Mouse (Mus musculus) limb, embryonic 13.5 days (tissue): ENCODE measurements around the gene Nacc1. TPM values are rescaled to one million over a fixed set of nuclear protein-coding genes. Genes with fewer than 3 reads are reported as not detected.
A peak's percentile ranks its signal among the peaks of the same experiment; 100 is the strongest.

Source experiments
- ATAC-seq: fragments of 200-750 bp; cut with Nextera tagmentation; 2 replicates; pipeline ENCODE4 v1.8.0; 2017; ENCODE audit warnings: low read depth, moderate number of reproducible peaks, moderate TSS enrichment; ENCODE audit not compliant: low FRiP score
- H3K27ac ChIP-seq: fragments of 300-500 bp; sonication (generic); 2 replicates; pipeline ENCODE4 v1.5.1; 2015; ENCODE audit warnings: inconsistent platforms, mild to moderate bottlenecking, moderate library complexity
- H3K27me3 ChIP-seq: fragments of 300-500 bp; sonication (generic); 2 replicates; pipeline ENCODE4 v1.6.1; 2015; ENCODE audit warnings: mild to moderate bottlenecking, inconsistent platforms
- H3K36me3 ChIP-seq: fragments of 300-500 bp; sonication (generic); 2 replicates; pipeline ENCODE4 v1.6.1; 2015; ENCODE audit warnings: inconsistent platforms, mild to moderate bottlenecking, moderate library complexity
- H3K4me1 ChIP-seq: fragments of 300-500 bp; sonication (generic); 2 replicates; pipeline ENCODE4 v1.6.1; 2015; ENCODE audit warnings: inconsistent platforms
- H3K4me2 ChIP-seq: fragments of 300-500 bp; sonication (generic); replicated peaks from 2 replicates; pipeline ENCODE4 v1.6.1; 2015; ENCODE audit warnings: inconsistent platforms, mild to moderate bottlenecking, moderate library complexity
- H3K4me3 ChIP-seq: fragments of 300-500 bp; sonication (generic); 2 replicates; pipeline ENCODE4 v1.5.1; 2015; ENCODE audit warnings: moderate library complexity, mild to moderate bottlenecking, inconsistent platforms
- H3K9ac ChIP-seq: fragments of 300-500 bp; sonication (generic); 2 replicates; pipeline ENCODE4 v1.6.1; 2015; ENCODE audit warnings: mild to moderate bottlenecking, inconsistent platforms
- H3K9me3 ChIP-seq: fragments of 300-500 bp; sonication (generic); 2 replicates; pipeline ENCODE4 v1.6.1; 2016; ENCODE audit warnings: inconsistent platforms
- WGBS: fragments of 180-500 bp; shearing (Covaris S2); methylation state at CpG from one replicate; pipeline ENCODE4 v1.1.7; 2015; 5-methylcytosine and 5-hydroxymethylcytosine counted together
- polyA plus RNA-seq: library from polyadenylated mRNA; unstranded; fragments of >200 nt; fragmentation: Nextera tagmentation; extraction: Ambion mirVana; gene quantifications from 2 replicates; pipeline ENCODE4 v1.2.1, GENCODE M21; 2015

Nacc1 gene
- polyA plus RNA-seq, 1 experiment from 2014 or later, result 15.2 TPM

- no peaks in the 10 kb centered on the region for H3K9me3 ChIP-seq
- peak overlapping the region; percentile 90 for H3K4me3 ChIP-seq
- under 1% methylated on average over 33 of the region's 33 CpGs for WGBS
- peak overlapping the region; percentile 96 for H3K9ac ChIP-seq
- H3K4me1 ChIP-seq, result peaks cover 64% of the 10 kb centered on the region
- peak overlapping the region; percentile 94 for H3K4me2 ChIP-seq
- H3K27ac ChIP-seq, result peak overlapping the region; percentile 93
- no peaks in the 10 kb centered on the region for H3K27me3 ChIP-seq
- no peaks in the 10 kb centered on the region for H3K36me3 ChIP-seq
- no peak for ATAC-seq
These were observed 27.5 kb downstream of the Nacc1 start for GRCm38 (mm10) chr8:84659936-84660818.

- Histone ChIP-seq H3K4me1 (peaks cover 71% of the 10 kb centered on the region), H3K36me3 (no peaks in the 10 kb centered on the region), H3K9ac (no peak overlapping the region), H3K9me3 (no peaks in the 10 kb centered on the region), H3K27ac (no peak overlapping the region), H3K4me3 (no peak overlapping the region), H3K4me2 (no peak overlapping the region), H3K27me3 (no peaks in the 10 kb centered on the region)
- 63% methylated on average over 1 of the region's 1 CpGs for WGBS
- ATAC-seq, result no peak
These were observed 28.7 kb downstream of the Nacc1 start for GRCm38 (mm10) chr8:84658951-84659350.

- Histone ChIP-seq H3K9ac (no peak overlapping the region), H3K36me3 (no peaks in the 10 kb centered on the region), H3K4me1 (peaks cover 71% of the 10 kb centered on the region), H3K4me2 (peak overlapping the region; percentile 76; the same call in 1 of the 2 replicates), H3K4me3 (0 out of 2 replicates have a peak overlapping the region, but pooled peaks have one; percentile 42), H3K9me3 (no peaks in the 10 kb centered on the region), H3K27me3 (no peaks in the 10 kb centered on the region), H3K27ac (peak overlapping the region; percentile 99)
- 42% methylated on average over 4 of the region's 4 CpGs for WGBS
- no peak for ATAC-seq
These were observed 30.0 kb downstream of the Nacc1 start for GRCm38 (mm10) chr8:84657680-84658079.

GRCm38 (mm10) chr8:84657203-84657602 lies 30.5 kb downstream of the Nacc1 start:
- H3K4me3 ChIP-seq, result peak overlapping the region; percentile 42
- H3K9me3 ChIP-seq, result no peaks in the 10 kb centered on the region
- no peaks in the 10 kb centered on the region for H3K36me3 ChIP-seq
- H3K9ac ChIP-seq, result peak overlapping the region; percentile 73
- peaks cover 71% of the 10 kb centered on the region for H3K4me1 ChIP-seq
- H3K4me2 ChIP-seq, result peak overlapping the region; percentile 76
- no peaks in the 10 kb centered on the region for H3K27me3 ChIP-seq
- H3K27ac ChIP-seq, result peak overlapping the region; percentile 99
- no peak for ATAC-seq

- peak overlapping the region; percentile 76 for H3K4me2 ChIP-seq
- no peaks in the 10 kb centered on the region for H3K9me3 ChIP-seq
- H3K27me3 ChIP-seq, result no peaks in the 10 kb centered on the region
- WGBS, result under 1% methylated on average over 23 of the region's 23 CpGs
- peak overlapping the region; percentile 99 for H3K27ac ChIP-seq
- peaks cover 71% of the 10 kb centered on the region for H3K4me1 ChIP-seq
- ATAC-seq, result peak; percentile 62
- peak overlapping the region; percentile 42 for H3K4me3 ChIP-seq
- no peaks in the 10 kb centered on the region for H3K36me3 ChIP-seq
- peak overlapping the region; percentile 73 for H3K9ac ChIP-seq
These were observed 31.0 kb downstream of the Nacc1 start for GRCm38 (mm10) chr8:84656641-84657126.

- ATAC-seq, result peak; percentile 68
- peaks cover 74% of the 10 kb centered on the region for H3K4me1 ChIP-seq
- peak overlapping the region; percentile 76 for H3K4me2 ChIP-seq
- peak overlapping the region; percentile 73 for H3K9ac ChIP-seq
- peak overlapping the region; percentile 99 for H3K27ac ChIP-seq
- peak overlapping the region; percentile 42 for H3K4me3 ChIP-seq
- under 1% methylated on average over 10 of the region's 10 CpGs for WGBS
- H3K9me3 ChIP-seq, result no peaks in the 10 kb centered on the region
- H3K36me3 ChIP-seq, result no peaks in the 10 kb centered on the region
- no peaks in the 10 kb centered on the region for H3K27me3 ChIP-seq
These were observed 31.5 kb downstream of the Nacc1 start for GRCm38 (mm10) chr8:84656191-84656525.

GRCm38 (mm10) chr8:84655336-84656190 lies 32.1 kb downstream of the Nacc1 start:
- Histone ChIP-seq H3K9me3 (no peaks in the 10 kb centered on the region), H3K36me3 (no peaks in the 10 kb centered on the region), H3K9ac (peak overlapping the region; percentile 73), H3K4me2 (peak overlapping the region; percentile 76), H3K4me3 (peak overlapping the region; percentile 42), H3K27me3 (no peaks in the 10 kb centered on the region), H3K4me1 (peaks cover 74% of the 10 kb centered on the region), H3K27ac (peak overlapping the region; percentile 99)
- under 1% methylated on average over 15 of the region's 15 CpGs for WGBS
- peak; percentile 52 for ATAC-seq

GRCm38 (mm10) chr8:84654597-84654996 lies 33.1 kb downstream of the Nacc1 start:
- Histone ChIP-seq H3K27me3 (no peaks in the 10 kb centered on the region), H3K9me3 (no peaks in the 10 kb centered on the region), H3K4me2 (peak overlapping the region; percentile 76), H3K27ac (peak overlapping the region; percentile 99), H3K4me1 (peaks cover 69% of the 10 kb centered on the region), H3K36me3 (no peaks in the 10 kb centered on the region), H3K9ac (no peak overlapping the region), H3K4me3 (0 out of 2 replicates have a peak overlapping the region, but pooled peaks have one; percentile 42)
- ATAC-seq, result no peak
- WGBS, result 38% methylated on average over 4 of the region's 4 CpGs

- Histone ChIP-seq H3K4me3 (peak overlapping the region; percentile 24), H3K9ac (peak overlapping the region; percentile 31; the same call in 1 of the 2 replicates), H3K9me3 (no peaks in the 10 kb centered on the region), H3K4me2 (peak overlapping the region; percentile 44), H3K4me1 (peaks cover 57% of the 10 kb centered on the region), H3K27me3 (no peaks in the 10 kb centered on the region), H3K27ac (peak overlapping the region; percentile 66), H3K36me3 (no peaks in the 10 kb centered on the region)
- no peak for ATAC-seq
- WGBS, result 21% methylated on average over 9 of the region's 9 CpGs
These were observed 34.5 kb downstream of the Nacc1 start for GRCm38 (mm10) chr8:84653092-84653631.

- Histone ChIP-seq H3K9me3 (no peaks in the 10 kb centered on the region), H3K27me3 (no peaks in the 10 kb centered on the region), H3K27ac (peak overlapping the region; percentile 86), H3K4me3 (no peak overlapping the region), H3K4me1 (peaks cover 37% of the 10 kb centered on the region), H3K36me3 (no peaks in the 10 kb centered on the region), H3K4me2 (no peak overlapping the region), H3K9ac (no peak overlapping the region; the same call in 1 of the 2 replicates)
- ATAC-seq, result no peak
- WGBS, result 43% methylated on average over 3 of the region's 3 CpGs
These were observed 37.4 kb downstream of the Nacc1 start for GRCm38 (mm10) chr8:84650213-84650612.

- H3K4me3 ChIP-seq, result peak overlapping the region; percentile 22
- H3K27ac ChIP-seq, result peak overlapping the region; percentile 70
- no peak overlapping the region for H3K9ac ChIP-seq
- no peaks in the 10 kb centered on the region for H3K27me3 ChIP-seq
- H3K36me3 ChIP-seq, result no peaks in the 10 kb centered on the region
- peaks cover 26% of the 10 kb centered on the region for H3K4me1 ChIP-seq
- ATAC-seq, result no peak
- peak overlapping the region; percentile 48 for H3K4me2 ChIP-seq
- 3% methylated on average over 14 of the region's 14 CpGs for WGBS
- H3K9me3 ChIP-seq, result no peaks in the 10 kb centered on the region
These were observed 40.2 kb downstream of the Nacc1 start for GRCm38 (mm10) chr8:84647461-84647901.
